Mouse (Mus musculus): ENCODE measurements around the gene Pds5b. TPM values are rescaled to one million over a fixed set of nuclear protein-coding genes. Genes with fewer than 3 reads are reported as not detected.
"Not testable (repeated sequence)": the region's sequence is repeated elsewhere in the genome, so short reads cannot be mapped to it uniquely, and the experiment has no call there.

The Pds5b gene
- 43.5 and 50.0 TPM in 2 replicates for total RNA-seq (2014; rRNA removed)
- polyA plus RNA-seq (2015; fragmentation: Nextera tagmentation; extraction: Ambion mirVana) = 11.7 and 17.2 TPM in 2 replicates

DNA sequence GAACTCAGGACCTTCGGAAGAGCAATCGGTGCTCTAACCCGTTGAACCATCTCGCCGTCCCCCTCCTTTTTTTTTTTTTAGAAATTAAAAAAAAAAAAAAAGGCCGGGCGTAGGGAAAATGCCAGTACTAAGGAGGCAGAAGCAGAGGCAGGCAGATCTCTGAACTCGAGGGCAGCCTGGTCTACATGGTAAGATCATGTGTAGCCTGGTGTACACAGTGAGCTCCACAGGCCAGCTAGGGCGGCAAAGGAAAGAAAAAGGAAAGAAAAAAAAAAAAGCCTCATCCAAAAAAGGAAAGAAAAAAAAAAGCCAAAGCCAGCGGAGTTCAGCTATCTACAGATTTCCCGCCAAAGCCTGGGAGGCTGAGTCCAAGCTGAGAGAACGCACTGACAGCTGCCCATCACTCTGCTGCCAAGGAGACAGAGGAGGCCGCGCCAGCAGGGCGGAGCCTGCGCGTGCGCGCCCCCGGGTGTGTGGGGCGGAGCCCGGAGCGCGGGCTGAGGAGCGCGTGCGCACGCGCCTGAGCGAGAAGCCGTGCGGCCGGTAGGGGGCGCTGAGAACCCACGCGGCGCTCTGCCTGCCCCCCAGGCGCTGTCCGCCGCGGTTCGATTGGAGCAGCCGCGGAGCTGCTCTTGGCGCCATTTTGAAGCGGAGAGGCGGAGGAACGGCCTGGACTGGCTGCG, at the start of gene Pds5b:
Gene Pds5b (plus strand): TSS at position 587 of the 683 bp plus-strand sequence.
- Histone ChIP-seq H3K4me3 (ENCODE audit: low read depth, low read length) (peak within 1 kb of the TSS; percentile 87), H3K27me3 (ENCODE audit: insufficient read depth, low read length) (no peaks in the 10 kb centered on the region), H3K36me3 (ENCODE audit: insufficient read depth) (no peaks in the 10 kb centered on the region), H3K9ac (peak within 1 kb of the TSS; percentile 80), H3K4me2 (ENCODE audit: low read depth) (peak within 1 kb of the TSS; percentile 58), H3K27ac (ENCODE audit: low read depth, low read length) (peak within 1 kb of the TSS; percentile 92), H3K9me3 (ENCODE audit: low read length) (no peaks in the 10 kb centered on the region), H3K4me1 (ENCODE audit: insufficient read depth) (0 out of 2 replicates have a peak, but pooled peaks cover 6% of the 10 kb centered on the region)
- peak; percentile 94 for TF ChIP-seq CTCF (IDR thresholded peaks at IDR 0.05; ENCODE audit: low read depth)
- WGBS = 16% methylated on average over 48 of the region's 49 CpGs
- ATAC-seq (peak; percentile 97), DNase-seq (peak; percentile 99)

DNA sequence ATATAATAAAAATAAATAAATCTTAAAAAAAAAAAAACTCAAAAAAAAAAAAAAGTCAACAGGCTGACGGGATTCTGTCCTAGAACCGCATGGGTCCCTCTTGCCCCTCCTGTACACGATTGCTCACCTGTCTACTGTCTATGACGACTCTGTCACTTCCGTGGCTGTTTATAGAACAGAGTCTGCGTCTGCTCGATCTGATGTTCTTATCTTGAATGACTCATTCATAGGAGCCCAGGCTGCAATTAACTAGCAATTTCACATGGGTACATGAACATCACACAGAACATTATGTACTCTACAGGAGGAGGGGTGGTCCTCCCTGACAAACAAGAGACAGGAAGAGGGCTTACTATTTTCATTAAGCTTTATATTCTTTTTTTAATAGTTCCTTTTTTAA, 48.0 kb upstream of the Pds5b start:
- Histone ChIP-seq H3K36me3 (ENCODE audit: insufficient read depth) (peaks cover 14% of the 10 kb centered on the region), H3K9me3 (ENCODE audit: low read length) (no peaks in the 10 kb centered on the region), H3K4me2 (ENCODE audit: low read depth) (no peak overlapping the region), H3K9ac (no peak overlapping the region), H3K4me1 (ENCODE audit: insufficient read depth) (no peaks in the 10 kb centered on the region), H3K27me3 (ENCODE audit: insufficient read depth, low read length) (no peaks in the 10 kb centered on the region), H3K27ac (ENCODE audit: low read depth, low read length) (no peak overlapping the region), H3K4me3 (ENCODE audit: low read depth, low read length) (no peak overlapping the region)
- DNase-seq (no peak), ATAC-seq (no peak; the same call in 1 of the 2 replicates)
- WGBS = 91% methylated on average over 7 of the region's 7 CpGs
- TF ChIP-seq CTCF (IDR thresholded peaks at IDR 0.05; ENCODE audit: low read depth) = no peak

DNA sequence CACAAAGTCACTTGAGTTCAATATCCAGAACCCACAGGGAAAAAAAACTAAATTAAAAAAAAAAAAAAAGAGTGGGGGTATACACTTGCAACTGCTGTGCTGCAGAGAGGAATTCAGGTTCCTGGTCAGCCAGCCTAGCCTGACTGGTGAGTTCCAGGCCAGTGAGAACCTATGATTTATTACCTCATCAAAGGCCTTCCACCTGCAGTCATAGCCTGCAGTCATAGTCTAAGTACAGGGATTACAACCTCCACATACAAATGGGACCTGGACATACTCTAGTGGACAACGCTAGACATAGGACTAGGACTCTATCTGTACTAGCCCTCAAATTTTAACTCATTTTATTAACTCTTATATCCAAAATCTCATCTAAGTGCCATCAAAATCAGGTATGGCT, 44.3 kb upstream of the Pds5b start:
- no peak for DNase-seq
- no peak overlapping the region for H3K4me3 ChIP-seq (ENCODE audit: low read depth, low read length)
- no peak overlapping the region for H3K9ac ChIP-seq
- H3K4me1 ChIP-seq (ENCODE audit: insufficient read depth) = no peaks in the 10 kb centered on the region
- 98% methylated on average over 1 of the region's 1 CpGs for WGBS
- no peaks in the 10 kb centered on the region for H3K9me3 ChIP-seq (ENCODE audit: low read length)
- H3K4me2 ChIP-seq (ENCODE audit: low read depth) = no peak overlapping the region
- no peak for TF ChIP-seq CTCF (IDR thresholded peaks at IDR 0.05; ENCODE audit: low read depth)
- no peak for ATAC-seq
- H3K27me3 ChIP-seq (ENCODE audit: insufficient read depth, low read length) = no peaks in the 10 kb centered on the region
- H3K27ac ChIP-seq (ENCODE audit: low read depth, low read length) = no peak overlapping the region
- H3K36me3 ChIP-seq (ENCODE audit: insufficient read depth) = peaks cover 17% of the 10 kb centered on the region

DNA sequence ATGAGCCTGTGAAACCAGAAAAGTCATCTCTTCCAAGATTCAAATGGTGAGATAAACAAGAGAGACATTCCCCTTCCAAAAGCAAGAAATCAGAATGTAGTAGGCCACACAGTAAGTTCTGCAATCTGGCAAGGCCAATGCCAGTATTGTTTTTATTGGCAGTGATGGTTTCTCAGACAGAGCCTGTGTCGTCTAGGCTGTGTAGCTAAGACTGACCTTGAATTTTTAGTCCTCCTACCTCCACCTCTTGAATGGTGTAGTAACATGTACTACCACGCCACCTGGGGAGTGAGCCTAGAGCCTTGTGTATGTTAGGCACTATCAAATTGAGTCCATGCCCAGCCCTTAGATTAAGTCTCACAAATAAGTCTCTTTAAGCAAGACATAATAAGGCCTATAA, 43.8 kb upstream of the Pds5b start:
- ATAC-seq (no peak), DNase-seq (no peak)
- H3K4me3 ChIP-seq (ENCODE audit: low read depth, low read length) = no peak overlapping the region
- H3K4me2 ChIP-seq (ENCODE audit: low read depth) = no peak overlapping the region
- H3K27me3 ChIP-seq (ENCODE audit: insufficient read depth, low read length) = no peaks in the 10 kb centered on the region
- TF ChIP-seq CTCF (IDR thresholded peaks at IDR 0.05; ENCODE audit: low read depth) = no peak
- peaks cover 17% of the 10 kb centered on the region for H3K36me3 ChIP-seq (ENCODE audit: insufficient read depth)
- no peaks in the 10 kb centered on the region for H3K9me3 ChIP-seq (ENCODE audit: low read length)
- H3K4me1 ChIP-seq (ENCODE audit: insufficient read depth) = no peaks in the 10 kb centered on the region
- H3K27ac ChIP-seq (ENCODE audit: low read depth, low read length) = no peak overlapping the region
- WGBS = 78% methylated on average over 2 of the region's 2 CpGs
- H3K9ac ChIP-seq = no peak overlapping the region

DNA sequence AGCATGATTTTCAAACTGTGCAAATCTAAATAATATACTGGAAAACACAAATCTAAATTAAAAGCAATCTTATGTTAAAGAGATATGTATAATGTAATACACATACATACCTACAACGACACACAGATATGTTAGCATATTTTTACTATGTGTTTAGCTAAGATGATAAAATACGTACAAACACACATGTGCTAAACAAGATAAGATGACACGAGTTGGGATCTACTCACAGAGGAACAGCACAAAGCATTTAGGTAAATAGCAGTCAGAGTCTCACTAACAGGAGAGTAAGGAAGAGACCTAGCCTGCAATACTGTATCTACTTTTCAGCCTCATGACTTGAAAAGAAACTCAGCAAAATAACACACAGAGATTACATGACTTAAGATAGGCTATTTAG, 32.1 kb upstream of the Pds5b start:
- no peak for DNase-seq
- H3K27me3 ChIP-seq (ENCODE audit: insufficient read depth, low read length) = no peaks in the 10 kb centered on the region
- no peak for TF ChIP-seq CTCF (IDR thresholded peaks at IDR 0.05; ENCODE audit: low read depth)
- peaks cover 6% of the 10 kb centered on the region for H3K36me3 ChIP-seq (ENCODE audit: insufficient read depth)
- H3K4me2 ChIP-seq (ENCODE audit: low read depth) = no peak overlapping the region
- WGBS = 93% methylated on average over 3 of the region's 3 CpGs
- no peak overlapping the region for H3K9ac ChIP-seq
- H3K27ac ChIP-seq (ENCODE audit: low read depth, low read length) = no peak overlapping the region
- no peaks in the 10 kb centered on the region for H3K4me1 ChIP-seq (ENCODE audit: insufficient read depth)
- ATAC-seq = no peak
- H3K9me3 ChIP-seq (ENCODE audit: low read length) = no peaks in the 10 kb centered on the region
- no peak overlapping the region for H3K4me3 ChIP-seq (ENCODE audit: low read depth, low read length)

DNA sequence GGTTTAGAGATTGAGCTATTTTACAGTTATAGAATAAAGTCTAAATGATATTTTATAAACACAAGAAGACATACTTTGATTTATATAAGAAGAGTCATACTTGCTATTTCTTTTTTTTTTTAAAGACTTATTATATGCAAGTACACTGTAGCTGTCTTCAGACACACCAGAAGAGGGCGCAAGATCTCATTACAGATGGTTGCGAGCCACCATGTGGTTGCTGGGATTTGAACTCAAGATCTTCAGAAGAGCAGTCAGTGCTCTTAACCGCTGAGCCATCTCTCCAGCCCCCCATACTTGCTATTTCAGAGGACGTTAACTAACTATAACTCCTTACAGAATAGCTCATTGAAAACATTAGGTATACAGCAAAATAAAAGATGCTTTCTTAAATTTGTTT, 30.1 kb upstream of the Pds5b start:
- not testable (repeated sequence) for H3K4me3 ChIP-seq (ENCODE audit: low read depth, low read length); ATAC-seq; H3K9ac ChIP-seq; H3K9me3 ChIP-seq (ENCODE audit: low read length); H3K27ac ChIP-seq (ENCODE audit: low read depth, low read length); H3K36me3 ChIP-seq (ENCODE audit: insufficient read depth); H3K27me3 ChIP-seq (ENCODE audit: insufficient read depth, low read length); H3K4me2 ChIP-seq (ENCODE audit: low read depth); H3K4me1 ChIP-seq (ENCODE audit: insufficient read depth); DNase-seq
- 96% methylated on average over 4 of the region's 4 CpGs for WGBS

DNA sequence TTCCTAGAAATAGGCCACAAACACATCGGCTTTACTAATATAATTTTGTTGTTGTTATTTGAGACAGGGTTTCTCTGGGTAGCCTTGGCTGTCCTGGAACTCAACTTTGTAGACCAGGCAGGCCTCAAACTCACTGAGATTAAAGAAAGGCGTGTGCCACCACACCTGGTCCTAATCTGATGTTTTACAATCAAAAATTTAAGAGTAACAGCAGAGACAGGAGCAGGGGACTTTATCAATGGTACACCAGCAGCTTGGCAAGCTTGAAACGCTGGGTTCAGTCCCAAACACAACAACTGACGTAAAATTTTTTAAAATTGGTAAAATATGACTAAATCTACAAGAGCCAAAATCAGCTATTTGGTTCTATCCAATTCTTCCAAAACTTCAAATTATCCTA, 28.6 kb upstream of the Pds5b start:
- ATAC-seq = no peak
- WGBS = 93% methylated on average over 4 of the region's 4 CpGs
- H3K9ac ChIP-seq = no peak overlapping the region

More for the DNA sequence above, 28.6 kb upstream of the Pds5b start:
- no peak overlapping the region for H3K27ac ChIP-seq (ENCODE audit: low read depth, low read length)
- peaks cover 7% of the 10 kb centered on the region; the same call in 1 of the 2 replicates for H3K36me3 ChIP-seq (ENCODE audit: insufficient read depth)
- no peak overlapping the region for H3K4me2 ChIP-seq (ENCODE audit: low read depth)
- TF ChIP-seq CTCF (IDR thresholded peaks at IDR 0.05; ENCODE audit: low read depth) = no peak
- H3K9me3 ChIP-seq (ENCODE audit: low read length) = no peaks in the 10 kb centered on the region
- no peaks in the 10 kb centered on the region for H3K4me1 ChIP-seq (ENCODE audit: insufficient read depth)
- H3K4me3 ChIP-seq (ENCODE audit: low read depth, low read length) = no peak overlapping the region
- DNase-seq = no peak
- no peaks in the 10 kb centered on the region for H3K27me3 ChIP-seq (ENCODE audit: insufficient read depth, low read length)
